Mouse (Mus musculus) macrophage (primary cell): ENCODE results near the gene Txndc17. TPM values are rescaled to one million over a fixed set of nuclear protein-coding genes. Genes with fewer than 3 reads are reported as not detected.

Experiments
- H3K27ac ChIP-seq: fragments of 350-480 bp; formaldehyde crosslinking; 2 replicates; pipeline ENCODE4 v1.9.0; 2021
- H3K36me3 ChIP-seq: fragments of 350-480 bp; formaldehyde crosslinking; 2 replicates; pipeline ENCODE4 v1.9.0; 2021; ENCODE audit errors: inconsistent target
- H3K4me3 ChIP-seq: fragments of 350-480 bp; formaldehyde crosslinking; 2 replicates; pipeline ENCODE4 v1.9.0; 2021; ENCODE audit errors: inconsistent target
- H3K79me2 ChIP-seq: fragments of 350-480 bp; formaldehyde crosslinking; 2 replicates; pipeline ENCODE4 v1.9.0; 2021; ENCODE audit errors: inconsistent target
- WGBS: methylation state at CpG from one replicate; pipeline ENCODE4 v1.1.7; 2026; ENCODE audit warnings: inconsistent platforms; ENCODE audit not compliant: missing documents; 5-methylcytosine and 5-hydroxymethylcytosine counted together
- polyA plus RNA-seq: library from polyadenylated mRNA; stranded (reverse); fragments of 250-400 nt; gene quantifications from 3 replicates; pipeline ENCODE4 v1.2.4, GENCODE M21; 2018; ENCODE audit warnings: inconsistent platforms

The Txndc17 gene
- polyA plus RNA-seq, 1 experiment from 2014 or later = 312 TPM

DNA sequence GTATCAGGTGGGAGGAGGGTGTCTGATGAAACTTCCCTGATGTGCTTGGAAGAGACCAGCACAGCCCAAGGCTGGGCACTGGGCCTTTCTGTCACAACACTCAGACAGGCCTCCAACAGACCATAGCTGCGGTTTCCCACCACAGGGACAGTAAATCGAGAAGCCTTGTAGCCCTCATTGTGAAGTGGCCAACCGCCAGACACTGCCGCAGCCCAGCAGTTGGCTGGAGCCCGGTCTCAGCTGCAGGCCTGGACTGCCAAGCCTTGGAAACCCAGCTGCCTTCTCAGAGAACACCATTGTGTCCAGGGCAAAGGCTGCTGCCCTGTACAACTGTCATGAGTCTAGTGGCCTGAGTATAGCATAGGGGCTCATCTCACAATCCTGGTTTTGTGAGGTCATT, 26.7 kb downstream of the Txndc17 start:
- 72% methylated on average over 5 of the region's 5 CpGs for WGBS
- no peak overlapping the region for H3K4me3 ChIP-seq
- H3K27ac ChIP-seq = no peak overlapping the region

GRCm38 (mm10) chr11:72240062-72240860, 32.9 kb downstream of the Txndc17 start:
- Histone ChIP-seq H3K4me3 (no peak overlapping the region), H3K36me3 (no peaks in the 10 kb centered on the region), H3K79me2 (no peaks in the 10 kb centered on the region), H3K27ac (no peak overlapping the region)
- WGBS = 58% methylated on average over 4 of the region's 4 CpGs

More for the DNA sequence above, 26.7 kb downstream of the Txndc17 start:
- no peaks in the 10 kb centered on the region for H3K79me2 ChIP-seq
- H3K36me3 ChIP-seq = no peaks in the 10 kb centered on the region

DNA sequence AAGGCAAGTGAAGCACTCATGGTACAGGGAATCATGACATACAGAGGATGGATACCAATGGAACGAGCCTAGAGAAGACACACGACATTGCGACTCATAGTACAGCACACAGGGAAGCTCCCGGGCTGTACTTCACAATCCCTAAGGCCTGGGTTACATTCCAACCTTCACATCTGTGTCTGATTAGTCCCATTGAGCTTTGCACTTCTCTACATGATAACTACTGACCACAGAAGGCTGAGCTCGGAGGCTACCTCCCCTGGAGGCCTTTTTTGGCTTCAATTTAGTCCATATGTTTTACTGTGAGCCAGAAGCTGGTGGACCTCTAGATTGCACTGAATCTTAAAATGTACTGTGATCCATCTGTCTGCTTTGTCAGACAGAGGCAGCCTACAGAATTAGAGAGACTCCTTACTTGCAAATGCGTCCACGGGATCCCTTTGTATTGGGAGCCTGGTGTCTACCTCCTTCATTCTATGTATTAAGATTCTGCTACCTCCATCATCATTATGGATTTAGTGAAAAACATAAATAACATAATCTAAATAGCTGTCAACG, 37.9 kb downstream of the Txndc17 start:
- 86% methylated on average over 8 of the region's 8 CpGs for WGBS
- Histone ChIP-seq H3K4me3 (no peak overlapping the region), H3K36me3 (no peaks in the 10 kb centered on the region), H3K79me2 (no peaks in the 10 kb centered on the region), H3K27ac (no peak overlapping the region)

- Histone ChIP-seq H3K27ac (no peak overlapping the region), H3K4me3 (no peak overlapping the region), H3K79me2 (no peaks in the 10 kb centered on the region), H3K36me3 (no peaks in the 10 kb centered on the region)
- WGBS = 93% methylated on average over 4 of the region's 4 CpGs
These were observed 48.3 kb downstream of the Txndc17 start for GRCm38 (mm10) chr11:72255629-72256028.

DNA sequence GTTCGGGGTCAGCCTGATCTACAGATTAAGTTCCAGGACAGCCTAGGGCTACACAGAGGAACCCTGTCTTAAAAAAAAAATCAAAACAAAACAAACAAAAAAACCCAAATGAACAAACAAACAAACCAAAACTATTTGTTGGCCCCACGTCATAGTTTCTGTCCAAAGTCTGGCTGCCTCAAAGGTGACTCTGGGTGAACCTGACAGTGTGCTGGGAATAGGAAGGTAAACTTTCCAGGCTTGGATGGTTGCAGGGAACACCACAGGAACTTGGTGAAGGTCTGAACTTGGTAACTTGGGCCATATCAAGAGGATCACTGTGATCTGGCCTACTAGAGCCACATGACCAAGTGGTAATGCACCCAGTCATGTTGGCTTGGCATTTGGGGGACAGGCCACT, 49.1 kb downstream of the Txndc17 start:
- H3K79me2 ChIP-seq = no peaks in the 10 kb centered on the region
- 85% methylated on average over 2 of the region's 2 CpGs for WGBS
- H3K4me3 ChIP-seq = no peak overlapping the region
- H3K27ac ChIP-seq = no peak overlapping the region
- H3K36me3 ChIP-seq = no peaks in the 10 kb centered on the region

Other genes with a start within 250 kb of the Txndc17 start
- 0.14 TPM in 2 of 3 replicates, not detected in the other for gene Aipl1, start 170.0 kb upstream of the Txndc17 start, polyA plus RNA-seq
- gene Pimreg, start 165.5 kb upstream of the Txndc17 start, polyA plus RNA-seq = 0.34 to 6.0 TPM (median 2.8 TPM) in 3 replicates
- not detected in 3 replicates for gene Pitpnm3, start 71.8 kb upstream of the Txndc17 start, polyA plus RNA-seq
- gene Gm43951, start 707 bp upstream of the Txndc17 start, polyA plus RNA-seq = 0.19 to 0.22 TPM (median 0.21 TPM) in 3 replicates
- gene 4933427D14Rik, start 88 bp upstream of the Txndc17 start, polyA plus RNA-seq = 3.7 to 4.9 TPM (median 4.6 TPM) in 3 replicates
- gene Med31, start 8.0 kb downstream of the Txndc17 start, polyA plus RNA-seq = 6.1 to 8.2 TPM (median 6.3 TPM) in 3 replicates
- gene Slc13a5, start 59.7 kb downstream of the Txndc17 start, polyA plus RNA-seq = not detected in 3 replicates
- 119 to 152 TPM (median 140 TPM) in 3 replicates for gene Xaf1, start 94.1 kb downstream of the Txndc17 start, polyA plus RNA-seq
- gene Fbxo39, start 106.9 kb downstream of the Txndc17 start, polyA plus RNA-seq = not detected in 3 replicates
- gene Tekt1, start 154.9 kb downstream of the Txndc17 start, polyA plus RNA-seq = not detected in 3 replicates
- not detected in 3 replicates for gene Smtnl2, start 204.2 kb downstream of the Txndc17 start, polyA plus RNA-seq
- gene Ggt6, start 228.0 kb downstream of the Txndc17 start, polyA plus RNA-seq = not detected in 3 replicates
- 30.3 to 92.8 TPM (median 58.1 TPM) in 3 replicates for gene Mybbp1a, start 233.8 kb downstream of the Txndc17 start, polyA plus RNA-seq